Mouse (Mus musculus): ENCODE data around the gene Lad1. TPM values are rescaled to one million over a fixed set of nuclear protein-coding genes. Genes with fewer than 3 reads are reported as not detected.
A peak's percentile ranks its signal among the peaks of the same experiment; 100 is the strongest.

Lad1 gene
- not detected in 2 replicates for polyA plus RNA-seq (2012; ENCODE audit: insufficient read depth, insufficient read length, missing spikeins)

GRCm38 (mm10) chr1:135818481-135819086, at the start of gene Lad1:
Lad1 (plus strand) TSS chr1:135818598.
- Histone ChIP-seq H3K27ac (replicated peaks; ENCODE audit: low read depth, low read length) (no peak within 1 kb of the TSS), H3K4me1 (ENCODE audit: control insufficient read depth, insufficient read depth, insufficient read length, low read length) (no peaks in the 10 kb centered on the region), H3K4me3 (ENCODE audit: insufficient read depth, low read depth, low read length) (peak within 1 kb of the TSS; percentile 45)

DNA sequence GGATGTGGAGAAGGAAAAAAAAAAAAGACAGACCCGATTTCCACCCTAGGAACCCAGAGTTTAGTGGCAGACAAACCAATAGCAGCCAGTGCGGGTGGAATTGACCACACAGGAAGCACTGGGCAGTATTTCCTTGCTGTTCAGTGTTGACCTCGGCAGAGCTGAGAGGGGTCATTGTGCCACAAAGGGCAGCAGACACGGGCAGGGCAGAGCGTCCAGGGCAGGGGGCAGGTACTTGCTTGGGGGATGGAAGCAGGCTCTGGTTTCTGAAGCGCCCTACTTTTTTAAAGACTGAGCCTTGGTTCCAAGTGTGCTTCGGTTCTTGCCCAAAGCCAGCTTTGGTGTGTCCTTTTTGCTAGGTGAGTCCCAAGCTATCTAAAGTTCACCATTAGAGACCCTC, 48.2 kb upstream of the Lad1 start:
- Histone ChIP-seq H3K4me3 (ENCODE audit: insufficient read depth, low read depth, low read length) (peak overlapping the region; percentile 80), H3K4me1 (ENCODE audit: control insufficient read depth, insufficient read depth, insufficient read length, low read length) (peaks cover 7% of the 10 kb centered on the region; the same call in 1 of the 2 replicates), H3K27ac (replicated peaks; ENCODE audit: low read depth, low read length) (peak overlapping the region; percentile 99)

DNA sequence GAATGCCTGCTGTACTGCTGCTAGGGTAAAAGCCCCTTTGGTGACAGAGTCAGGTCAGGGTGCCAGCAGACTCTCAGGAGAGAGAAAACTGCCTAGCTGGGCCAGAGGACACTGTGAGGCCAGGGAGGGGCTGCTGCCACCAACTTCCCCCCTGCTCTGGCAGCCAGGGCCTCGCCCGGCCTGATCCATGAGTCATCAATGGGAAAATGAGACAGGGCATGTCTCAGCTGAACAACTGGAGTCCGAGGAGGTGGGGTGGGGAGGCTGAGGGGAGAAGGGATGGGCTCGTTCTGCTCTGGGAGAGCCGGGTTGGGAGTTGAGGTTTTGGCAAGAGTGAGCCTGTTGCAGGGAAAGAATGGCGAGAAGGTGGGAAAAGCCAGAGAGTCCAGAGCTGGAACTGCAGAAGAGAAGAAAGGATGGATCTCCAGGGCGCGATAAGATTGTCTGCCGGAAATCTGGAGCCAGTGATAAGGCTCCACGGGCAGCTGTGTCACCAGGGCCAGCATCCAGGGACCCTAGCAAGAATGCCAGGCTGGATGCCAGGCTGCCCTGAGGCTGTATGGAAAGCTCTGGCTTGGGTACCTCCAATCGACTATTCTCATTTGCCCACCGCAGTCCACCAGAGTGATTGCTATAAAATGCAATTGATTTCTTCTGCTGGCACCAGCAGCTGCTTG, 47.4 kb upstream of the Lad1 start:
- Histone ChIP-seq H3K4me1 (ENCODE audit: control insufficient read depth, insufficient read depth, insufficient read length, low read length) (peaks cover 8% of the 10 kb centered on the region), H3K4me3 (ENCODE audit: insufficient read depth, low read depth, low read length) (no peak overlapping the region), H3K27ac (replicated peaks; ENCODE audit: low read depth, low read length) (peak overlapping the region; percentile 99)

- Histone ChIP-seq H3K4me3 (ENCODE audit: insufficient read depth, low read depth, low read length) (no peak overlapping the region), H3K4me1 (ENCODE audit: control insufficient read depth, insufficient read depth, insufficient read length, low read length) (peaks cover 13% of the 10 kb centered on the region), H3K27ac (replicated peaks; ENCODE audit: low read depth, low read length) (peak overlapping the region; percentile 99)
Observed at GRCm38 (mm10) chr1:135771573-135771970, 46.8 kb upstream of the Lad1 start.

GRCm38 (mm10) chr1:135776596-135776995, 41.8 kb upstream of the Lad1 start:
- H3K4me1 ChIP-seq (ENCODE audit: control insufficient read depth, insufficient read depth, insufficient read length, low read length) = peaks cover 18% of the 10 kb centered on the region
- no peak overlapping the region for H3K4me3 ChIP-seq (ENCODE audit: insufficient read depth, low read depth, low read length)
- H3K27ac ChIP-seq (replicated peaks; ENCODE audit: low read depth, low read length) = peak overlapping the region; percentile 91

DNA sequence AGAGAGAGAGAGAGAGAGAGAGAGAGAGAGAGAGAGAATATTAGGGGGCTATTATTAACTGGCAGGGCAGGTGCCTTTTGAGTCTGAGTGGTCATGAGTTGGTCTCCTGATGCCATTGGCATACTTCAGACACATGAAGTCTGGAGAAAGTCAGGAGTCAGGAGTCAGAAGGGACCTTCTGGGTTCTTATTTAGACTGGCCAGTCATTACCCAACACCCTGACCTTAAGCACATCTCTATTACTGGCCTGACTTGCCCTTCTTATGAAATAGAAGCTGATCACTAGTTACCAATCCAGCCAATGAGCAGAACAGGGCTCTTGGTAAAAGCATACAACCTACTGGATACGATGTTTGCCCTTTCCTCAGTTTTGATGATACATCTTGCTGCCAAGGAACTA, 41.4 kb upstream of the Lad1 start:
- no peak overlapping the region for H3K4me3 ChIP-seq (ENCODE audit: insufficient read depth, low read depth, low read length)
- H3K4me1 ChIP-seq (ENCODE audit: control insufficient read depth, insufficient read depth, insufficient read length, low read length) = peaks cover 18% of the 10 kb centered on the region
- H3K27ac ChIP-seq (replicated peaks; ENCODE audit: low read depth, low read length) = peak overlapping the region; percentile 92

- H3K27ac ChIP-seq (replicated peaks; ENCODE audit: low read depth, low read length) = peak within 1 kb of the TSS; percentile 92; the same call in 1 of the 2 replicates
- no peak within 1 kb of the TSS for H3K4me3 ChIP-seq (ENCODE audit: insufficient read depth, low read depth, low read length)
- H3K4me1 ChIP-seq (ENCODE audit: control insufficient read depth, insufficient read depth, insufficient read length, low read length) = peaks cover 18% of the 10 kb centered on the region
Observed at GRCm38 (mm10) chr1:135778780-135779535, 39.4 kb upstream of the Lad1 start, which contains the start of gene Tnni1. Tnni1 (plus strand) TSS chr1:135779434.

DNA sequence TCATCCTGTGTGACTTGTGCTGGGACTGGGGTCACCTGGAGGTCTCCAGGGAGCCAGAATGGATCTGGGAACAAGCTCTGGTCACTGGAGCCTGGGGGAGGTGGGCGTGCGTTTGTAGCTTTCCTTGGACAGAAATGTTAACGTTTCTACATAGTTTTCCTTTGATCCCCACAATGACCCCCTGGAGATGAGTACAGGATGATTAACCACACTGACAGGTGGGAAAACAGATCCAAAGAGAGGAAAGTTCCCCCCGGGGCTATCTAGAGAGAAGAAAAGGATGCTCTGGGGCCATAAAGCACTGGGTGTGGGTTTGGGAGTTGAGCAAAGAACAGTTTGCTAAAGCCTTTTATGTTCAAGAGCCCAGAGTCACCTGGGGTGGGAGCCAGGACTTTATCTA, 37.7 kb upstream of the Lad1 start:
- H3K4me1 ChIP-seq (ENCODE audit: control insufficient read depth, insufficient read depth, insufficient read length, low read length) = peaks cover 18% of the 10 kb centered on the region
- H3K4me3 ChIP-seq (ENCODE audit: insufficient read depth, low read depth, low read length) = no peak overlapping the region
- no peak overlapping the region for H3K27ac ChIP-seq (replicated peaks; ENCODE audit: low read depth, low read length)

DNA sequence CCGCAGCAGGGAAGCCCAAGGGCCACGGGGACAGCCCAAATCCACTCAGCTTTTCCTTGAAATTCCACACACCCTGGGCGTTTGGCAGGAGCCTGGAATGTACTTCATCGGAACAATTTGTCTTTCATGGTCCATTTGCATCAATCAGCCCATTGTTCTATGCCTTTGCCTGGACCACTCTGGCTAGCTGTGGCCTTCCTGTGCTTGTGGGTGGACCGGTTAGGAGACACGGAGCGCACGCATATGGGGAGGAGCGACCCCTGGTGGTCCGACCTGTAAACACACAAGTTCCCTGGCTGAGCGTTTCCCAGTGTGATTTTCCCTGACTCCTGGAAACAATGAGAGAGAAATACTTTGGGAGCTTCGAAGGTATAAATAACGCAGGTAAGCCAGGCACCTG, 37.2 kb upstream of the Lad1 start:
- H3K4me3 ChIP-seq (ENCODE audit: insufficient read depth, low read depth, low read length) = no peak overlapping the region
- peaks cover 14% of the 10 kb centered on the region for H3K4me1 ChIP-seq (ENCODE audit: control insufficient read depth, insufficient read depth, insufficient read length, low read length)

DNA sequence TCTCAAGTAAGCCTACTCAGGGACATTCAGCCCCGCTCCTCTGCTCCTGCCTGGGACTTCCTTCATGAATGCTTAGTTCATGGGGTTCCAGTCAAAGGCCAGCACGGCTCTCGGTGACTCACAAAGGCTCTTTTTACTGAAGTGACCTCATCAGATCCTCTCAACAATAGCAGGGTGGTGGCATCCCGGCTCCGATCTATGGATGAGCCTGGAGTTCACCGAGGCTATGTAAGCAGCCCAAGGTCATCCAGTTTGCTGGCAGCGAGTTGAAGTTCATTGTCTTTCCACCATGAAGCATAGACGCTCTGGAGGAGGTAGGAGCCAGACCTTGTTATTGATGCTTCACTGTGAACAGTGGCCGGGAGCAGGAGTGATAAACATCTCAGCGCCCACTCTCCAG, 35.6 kb upstream of the Lad1 start:
- peaks cover 8% of the 10 kb centered on the region for H3K4me1 ChIP-seq (ENCODE audit: control insufficient read depth, insufficient read depth, insufficient read length, low read length)
- no peak overlapping the region for H3K4me3 ChIP-seq (ENCODE audit: insufficient read depth, low read depth, low read length)
- H3K27ac ChIP-seq (replicated peaks; ENCODE audit: low read depth, low read length) = no peak overlapping the region

More for the DNA sequence above, 37.2 kb upstream of the Lad1 start:
- no peak overlapping the region for H3K27ac ChIP-seq (replicated peaks; ENCODE audit: low read depth, low read length)

DNA sequence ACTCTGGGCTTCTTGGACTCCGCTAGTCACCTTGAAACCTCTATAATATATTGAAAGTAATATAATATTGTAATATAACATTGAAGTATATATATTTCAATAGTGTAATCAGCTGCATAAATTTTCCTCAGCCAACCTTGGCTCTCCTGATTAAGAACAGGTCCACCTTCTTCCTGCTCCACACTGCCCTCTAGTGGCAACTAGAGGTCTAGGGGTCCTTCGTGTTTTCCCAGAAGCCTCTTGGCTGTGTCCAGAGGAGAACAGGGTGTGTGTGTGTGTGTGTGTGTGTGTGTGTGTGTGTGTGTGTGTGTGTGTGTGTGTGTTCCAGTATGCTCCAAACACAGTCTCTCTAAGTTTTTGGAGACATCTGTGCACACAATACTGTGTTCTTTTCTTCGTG, 30.6 kb upstream of the Lad1 start:
- H3K27ac ChIP-seq (replicated peaks; ENCODE audit: low read depth, low read length) = no peak overlapping the region
- no peaks in the 10 kb centered on the region for H3K4me1 ChIP-seq (ENCODE audit: control insufficient read depth, insufficient read depth, insufficient read length, low read length)
- no peak overlapping the region for H3K4me3 ChIP-seq (ENCODE audit: insufficient read depth, low read depth, low read length)

- Histone ChIP-seq H3K4me1 (ENCODE audit: control insufficient read depth, insufficient read depth, insufficient read length, low read length) (peaks cover 4% of the 10 kb centered on the region), H3K27ac (replicated peaks; ENCODE audit: low read depth, low read length) (no peak overlapping the region), H3K4me3 (ENCODE audit: insufficient read depth, low read depth, low read length) (no peak overlapping the region)
Observed at GRCm38 (mm10) chr1:135788708-135789107, 29.7 kb upstream of the Lad1 start.

- H3K4me3 ChIP-seq (ENCODE audit: insufficient read depth, low read depth, low read length) = no peak overlapping the region
- H3K27ac ChIP-seq (replicated peaks; ENCODE audit: low read depth, low read length) = no peak overlapping the region
- peaks cover 10% of the 10 kb centered on the region for H3K4me1 ChIP-seq (ENCODE audit: control insufficient read depth, insufficient read depth, insufficient read length, low read length)
Observed at GRCm38 (mm10) chr1:135789815-135790214, 28.6 kb upstream of the Lad1 start.

DNA sequence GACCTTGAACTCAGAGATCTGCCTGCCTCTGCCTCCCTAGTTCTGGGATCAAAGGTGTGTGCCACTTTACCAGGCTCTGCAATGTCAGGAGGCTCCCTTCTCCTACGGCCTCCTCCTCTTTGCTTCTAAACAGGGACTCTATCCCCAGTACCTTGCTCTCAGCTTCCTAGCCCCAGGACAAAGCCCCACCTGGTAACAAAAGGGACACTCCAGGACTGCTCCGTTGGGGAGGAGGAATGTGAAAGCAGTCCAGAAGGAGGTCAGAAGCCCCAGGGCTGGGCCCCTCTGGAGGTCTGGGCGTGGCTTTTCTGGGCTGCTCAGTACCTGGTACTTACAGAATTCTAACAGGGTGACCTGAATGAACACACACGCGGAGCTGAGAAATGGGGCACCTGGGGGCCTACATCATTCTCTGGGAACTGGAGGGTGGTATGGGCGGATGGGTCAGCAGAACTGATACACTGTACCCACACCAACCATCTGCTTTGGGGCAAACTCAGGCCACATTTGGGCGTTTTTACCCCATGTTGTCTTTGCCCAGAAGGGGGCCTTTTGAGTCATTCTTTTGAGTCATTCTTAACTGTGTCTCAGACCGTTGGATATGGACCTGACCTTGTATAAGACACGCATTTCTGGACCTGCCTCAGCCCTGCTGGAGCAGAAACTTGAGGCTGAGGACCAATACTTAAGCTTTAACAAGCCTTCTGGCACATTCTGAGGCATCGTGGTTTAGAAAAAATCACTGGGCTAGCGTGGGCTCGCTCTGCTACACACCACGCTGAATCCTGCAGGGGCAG, 26.1 kb upstream of the Lad1 start:
- Histone ChIP-seq H3K27ac (replicated peaks; ENCODE audit: low read depth, low read length) (no peak overlapping the region), H3K4me1 (ENCODE audit: control insufficient read depth, insufficient read depth, insufficient read length, low read length) (peaks cover 11% of the 10 kb centered on the region), H3K4me3 (ENCODE audit: insufficient read depth, low read depth, low read length) (no peak overlapping the region)
